Mouse (Mus musculus) lung, adult 2 months (tissue): Measurements from ENCODE around the gene Zkscan16.

ENCODE experiments used
- CTCF ChIP-seq: fragments of 200-500 bp; IDR thresholded peaks from 2 replicates; pipeline ENCODE4 v1.5.1; 2011; ENCODE audit warnings: mild to moderate bottlenecking, low read length, control low read depth; ENCODE audit not compliant: insufficient read depth
- POLR2A ChIP-seq: fragments of 200-500 bp; IDR thresholded peaks from 2 replicates; pipeline ENCODE4 v1.6.1; 2011; ENCODE audit warnings: low read depth, mild to moderate bottlenecking, control low read depth, low read length, borderline replicate concordance; ENCODE audit errors: extremely low read depth

DNA sequence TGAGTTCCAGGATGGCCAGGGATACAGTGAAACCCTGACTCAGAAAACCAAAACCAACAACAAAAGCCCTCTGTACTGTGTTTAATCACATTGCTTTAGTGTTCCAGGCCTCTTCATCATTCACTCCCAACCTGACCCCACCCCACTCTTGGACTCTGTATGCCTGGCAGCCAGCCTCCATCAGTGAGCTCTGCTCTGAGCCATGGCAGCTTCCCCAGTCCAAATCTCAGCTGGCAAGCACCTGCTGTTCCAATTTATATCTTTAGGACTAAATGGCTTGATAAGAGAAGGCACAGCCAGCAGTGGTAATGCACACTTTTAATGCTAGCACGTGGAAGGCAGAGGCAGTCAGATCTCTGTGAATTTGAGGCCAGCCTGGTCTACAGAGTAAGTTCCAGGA lies 21.7 kb downstream of the Zkscan16 start:
- TF ChIP-seq CTCF, result no peak
- no peak for TF ChIP-seq POLR2A
